Mouse (Mus musculus): ENCODE results near the gene Ceacam1.

The Ceacam1 gene

GRCm38 (mm10) chr7:25411861-25412260 is 65.5 kb downstream of the Ceacam1 start:
- no peak for DNase-seq (ENCODE audit: low read depth, low spot score)

Measured in retina, adult 2 months (tissue).